Mouse (Mus musculus): ENCODE measurements around the gene Wap. TPM values are rescaled to one million over a fixed set of nuclear protein-coding genes. Genes with fewer than 3 reads are reported as not detected.

Gene Wap
- polyA plus RNA-seq, 1 experiment from 2014 or later: not detected

DNA sequence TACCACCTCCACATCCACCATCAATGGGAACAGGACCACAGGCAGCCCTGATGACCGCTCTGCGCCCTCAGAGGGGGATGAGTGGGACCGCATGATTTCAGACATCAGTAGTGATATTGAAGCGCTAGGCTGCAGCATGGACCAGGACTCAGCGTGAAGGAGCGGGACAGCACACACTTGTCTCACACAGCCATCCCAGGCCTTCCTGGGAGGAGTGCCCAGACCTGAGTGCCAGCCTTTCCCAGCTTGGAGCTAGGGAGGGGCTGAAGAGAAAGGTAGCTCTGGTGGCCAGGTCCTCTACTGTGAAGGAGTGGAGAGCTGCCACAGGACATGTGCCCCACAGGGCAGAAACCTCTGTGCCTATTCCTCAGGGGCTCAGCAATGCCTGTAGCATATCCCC, 42.2 kb downstream of the Wap start:
- no peak overlapping the region for H3K4me3 ChIP-seq (replicated peaks)
- DNase-seq: no peak
- H3K36me3 ChIP-seq: peaks cover 74% of the 10 kb centered on the region
- no peak for ATAC-seq (ENCODE audit: low read depth)
- H3K9ac ChIP-seq: peak overlapping the region; percentile 61
- H3K4me1 ChIP-seq (replicated peaks): peaks cover 100% of the 10 kb centered on the region
- no peak overlapping the region for H3K4me2 ChIP-seq
- no peaks in the 10 kb centered on the region for H3K9me3 ChIP-seq (replicated peaks)
- WGBS (ENCODE audit: insufficient replicate concordance): 98% methylated on average over 6 of the region's 6 CpGs
- peak overlapping the region; percentile 95 for H3K27ac ChIP-seq
- no peaks in the 10 kb centered on the region for H3K27me3 ChIP-seq

DNA sequence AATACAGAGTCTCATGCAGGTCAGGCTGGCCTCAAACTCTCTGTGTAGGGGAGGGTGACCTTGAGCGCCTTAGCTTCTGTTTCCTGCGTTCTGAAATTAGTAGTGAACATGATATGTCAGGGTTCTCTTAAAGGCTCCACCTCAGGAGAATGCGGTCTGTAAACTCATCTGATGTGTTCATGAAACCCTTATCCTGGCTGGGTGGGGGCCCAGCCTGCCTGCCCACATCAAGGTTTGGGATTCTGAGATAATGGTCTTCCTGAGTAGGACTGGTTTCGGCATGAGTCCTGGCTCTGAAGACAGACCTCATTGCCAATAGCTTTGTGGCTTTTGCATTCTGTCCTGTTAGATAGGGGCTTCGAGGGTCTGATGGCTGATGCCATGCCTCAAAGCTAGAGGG, 43.1 kb downstream of the Wap start:
- ATAC-seq (ENCODE audit: low read depth): peak; percentile 70
- H3K4me3 ChIP-seq (replicated peaks): peak overlapping the region; percentile 18
- no peaks in the 10 kb centered on the region for H3K27me3 ChIP-seq
- H3K9me3 ChIP-seq (replicated peaks): no peaks in the 10 kb centered on the region
- H3K36me3 ChIP-seq: peaks cover 82% of the 10 kb centered on the region
- peak; percentile 39 for DNase-seq
- peaks cover 100% of the 10 kb centered on the region for H3K4me1 ChIP-seq (replicated peaks)
- peak overlapping the region; percentile 95 for H3K27ac ChIP-seq
- 19% methylated on average over 5 of the region's 5 CpGs for WGBS (ENCODE audit: insufficient replicate concordance)
- H3K4me2 ChIP-seq: peak overlapping the region; percentile 51
- peak overlapping the region; percentile 61 for H3K9ac ChIP-seq

GRCm38 (mm10) chr11:6594845-6595244, 43.6 kb downstream of the Wap start:
- Histone ChIP-seq H3K9ac (peak overlapping the region; percentile 61), H3K4me3 (replicated peaks) (peak overlapping the region; percentile 18), H3K9me3 (replicated peaks) (no peaks in the 10 kb centered on the region), H3K27ac (peak overlapping the region; percentile 95), H3K4me2 (peak overlapping the region; percentile 51), H3K36me3 (peaks cover 87% of the 10 kb centered on the region), H3K27me3 (no peaks in the 10 kb centered on the region), H3K4me1 (replicated peaks) (peaks cover 100% of the 10 kb centered on the region)
- 66% methylated on average over 6 of the region's 6 CpGs for WGBS (ENCODE audit: insufficient replicate concordance)
- ATAC-seq (ENCODE audit: low read depth) (no peak), DNase-seq (no peak)

- no peak for ATAC-seq (ENCODE audit: low read depth)
- H3K9me3 ChIP-seq (replicated peaks): no peaks in the 10 kb centered on the region
- no peaks in the 10 kb centered on the region for H3K27me3 ChIP-seq
- no peak for DNase-seq
- peaks cover 100% of the 10 kb centered on the region for H3K4me1 ChIP-seq (replicated peaks)
- H3K4me2 ChIP-seq: no peak overlapping the region
- peaks cover 99% of the 10 kb centered on the region for H3K36me3 ChIP-seq
- H3K9ac ChIP-seq: 0 out of 2 replicates have a peak overlapping the region, but pooled peaks have one; percentile 61
- no peak overlapping the region for H3K4me3 ChIP-seq (replicated peaks)
- WGBS (ENCODE audit: insufficient replicate concordance): 75% methylated on average over 11 of the region's 11 CpGs
- H3K27ac ChIP-seq: peak overlapping the region; percentile 95
Observed at GRCm38 (mm10) chr11:6593406-6593805, 45.0 kb downstream of the Wap start.

DNA sequence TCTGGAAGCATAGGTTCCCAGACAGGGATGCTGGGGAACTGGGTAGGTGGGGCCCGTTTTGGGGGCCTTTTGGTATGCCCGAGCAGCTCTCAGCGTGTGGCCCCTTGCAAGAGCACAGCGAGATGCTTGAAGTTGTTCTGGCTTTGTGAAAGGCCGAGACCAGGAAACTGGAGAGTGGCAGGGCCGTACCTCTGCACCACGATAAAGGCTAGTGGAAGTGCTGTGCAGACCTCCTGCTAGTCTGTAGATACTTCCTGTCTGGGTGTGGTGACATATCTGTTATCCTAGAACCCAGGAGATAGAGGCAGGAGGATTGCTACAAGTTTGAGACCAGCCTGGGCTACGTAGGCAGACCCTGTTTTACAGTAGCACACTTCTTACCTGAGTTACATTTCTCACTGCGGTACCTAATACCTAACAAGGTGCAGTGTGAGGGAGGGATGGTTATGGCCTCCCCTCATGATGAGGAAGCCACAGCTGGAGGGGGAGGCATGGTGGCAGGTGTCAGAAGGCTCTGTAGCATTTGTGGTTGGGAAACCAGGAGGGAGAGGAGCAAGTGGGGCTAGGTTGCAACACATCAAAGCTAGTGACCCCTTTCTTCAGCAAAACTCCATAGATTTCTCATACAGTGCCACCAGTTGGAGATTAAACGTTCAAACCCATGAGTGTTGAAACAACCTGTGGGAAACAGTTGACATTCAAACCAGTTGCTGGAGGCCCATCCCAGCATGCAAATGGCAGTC, 47.3 kb downstream of the Wap start:
- H3K9ac ChIP-seq: peak overlapping the region; percentile 66
- peak overlapping the region; percentile 95 for H3K27ac ChIP-seq
- H3K4me2 ChIP-seq: peak overlapping the region; percentile 61
- H3K4me3 ChIP-seq (replicated peaks): 0 out of 2 replicates have a peak overlapping the region, but pooled peaks have one; percentile 18
- peaks cover 98% of the 10 kb centered on the region for H3K4me1 ChIP-seq (replicated peaks)
- 24% methylated on average over 10 of the region's 10 CpGs for WGBS (ENCODE audit: insufficient replicate concordance)
- ATAC-seq (ENCODE audit: low read depth): peak; percentile 89
- peaks cover 88% of the 10 kb centered on the region for H3K36me3 ChIP-seq
- no peaks in the 10 kb centered on the region for H3K9me3 ChIP-seq (replicated peaks)
- no peaks in the 10 kb centered on the region for H3K27me3 ChIP-seq
- DNase-seq: peak; percentile 65

DNA sequence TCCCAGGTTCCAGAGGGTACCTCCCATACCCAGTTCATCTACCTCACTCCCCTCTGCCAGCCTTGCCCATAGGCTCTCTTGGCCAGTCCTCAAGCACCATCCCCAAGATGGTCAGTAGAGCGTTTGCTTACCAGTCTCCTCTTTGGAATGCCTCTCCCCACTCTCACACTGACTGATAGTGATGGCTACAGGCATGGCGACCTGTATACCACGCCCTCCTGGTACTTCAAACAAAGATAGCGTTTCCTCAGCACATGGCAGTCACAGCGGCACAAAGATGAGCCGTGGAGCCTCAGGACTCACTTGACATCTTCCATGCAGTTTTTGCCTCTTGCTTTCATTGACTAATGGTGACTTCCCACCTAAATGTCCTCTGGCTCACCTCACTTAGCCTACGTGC, 48.6 kb downstream of the Wap start:
- 42% methylated on average over 7 of the region's 7 CpGs for WGBS (ENCODE audit: insufficient replicate concordance)
- peak overlapping the region; percentile 66 for H3K9ac ChIP-seq
- no peaks in the 10 kb centered on the region for H3K9me3 ChIP-seq (replicated peaks)
- H3K27me3 ChIP-seq: no peaks in the 10 kb centered on the region
- DNase-seq (no peak), ATAC-seq (ENCODE audit: low read depth) (peak; percentile 75)
- peak overlapping the region; percentile 61 for H3K4me2 ChIP-seq
- H3K27ac ChIP-seq: peak overlapping the region; percentile 95
- peaks cover 88% of the 10 kb centered on the region for H3K36me3 ChIP-seq
- peaks cover 97% of the 10 kb centered on the region for H3K4me1 ChIP-seq (replicated peaks)
- peak overlapping the region; percentile 21 for H3K4me3 ChIP-seq (replicated peaks)

- peak overlapping the region; percentile 95 for H3K27ac ChIP-seq
- H3K4me3 ChIP-seq (replicated peaks): no peak overlapping the region
- DNase-seq: no peak
- H3K9me3 ChIP-seq (replicated peaks): no peaks in the 10 kb centered on the region
- no peak overlapping the region for H3K4me2 ChIP-seq
- WGBS (ENCODE audit: insufficient replicate concordance): 93% methylated on average over 7 of the region's 7 CpGs
- no peak overlapping the region for H3K9ac ChIP-seq
- H3K36me3 ChIP-seq: peaks cover 82% of the 10 kb centered on the region
- peaks cover 90% of the 10 kb centered on the region for H3K4me1 ChIP-seq (replicated peaks)
- H3K27me3 ChIP-seq: no peaks in the 10 kb centered on the region
- ATAC-seq (ENCODE audit: low read depth): no peak
Observed at GRCm38 (mm10) chr11:6588295-6588694, 50.1 kb downstream of the Wap start.

DNA sequence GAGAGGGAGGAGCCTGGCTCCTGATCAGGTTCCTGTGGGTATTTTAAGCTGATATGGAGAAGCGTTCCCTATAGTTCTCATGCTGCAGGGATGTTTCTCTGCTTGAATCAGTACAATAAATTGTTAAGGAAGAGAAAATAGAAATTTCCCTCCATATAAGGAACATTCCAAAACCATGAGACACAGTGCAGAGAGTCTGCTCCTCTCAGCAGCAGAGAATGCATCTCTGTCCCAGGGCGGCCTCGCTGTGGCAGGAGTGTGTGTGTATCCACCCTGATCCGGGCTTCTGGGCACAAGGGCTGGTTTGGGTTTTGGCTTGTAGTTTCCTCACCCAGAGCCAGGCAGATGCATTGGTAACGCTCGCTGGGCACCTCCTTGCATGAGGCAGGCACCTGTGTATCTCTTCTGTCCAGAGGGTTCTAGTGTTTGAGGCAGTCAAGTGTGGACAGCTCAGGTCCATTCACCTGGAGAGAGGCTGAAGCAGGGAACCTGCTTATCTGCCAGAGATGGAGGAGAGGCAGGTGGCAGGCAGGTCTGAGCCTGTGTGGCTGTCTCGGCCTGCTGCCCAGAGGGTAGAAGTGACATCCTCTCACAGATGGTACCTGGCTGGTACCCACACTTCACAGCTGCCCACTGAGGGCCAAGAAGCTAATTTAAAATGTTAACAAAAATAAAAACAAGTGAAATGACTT, 51.0 kb downstream of the Wap start:
- Histone ChIP-seq H3K9ac (0 out of 2 replicates have a peak overlapping the region, but pooled peaks have one; percentile 6), H3K27ac (peak overlapping the region; percentile 95), H3K4me2 (no peak overlapping the region), H3K4me3 (replicated peaks) (no peak overlapping the region), H3K4me1 (replicated peaks) (peaks cover 83% of the 10 kb centered on the region), H3K36me3 (peaks cover 80% of the 10 kb centered on the region), H3K27me3 (no peaks in the 10 kb centered on the region), H3K9me3 (replicated peaks) (no peaks in the 10 kb centered on the region)
- DNase-seq (no peak), ATAC-seq (ENCODE audit: low read depth) (no peak)
- WGBS (ENCODE audit: insufficient replicate concordance): 86% methylated on average over 7 of the region's 7 CpGs

- 32% methylated on average over 3 of the region's 3 CpGs for WGBS (ENCODE audit: insufficient replicate concordance)
- Histone ChIP-seq H3K36me3 (peaks cover 74% of the 10 kb centered on the region), H3K4me3 (replicated peaks) (no peak overlapping the region), H3K27ac (peak overlapping the region; percentile 95), H3K4me2 (peak overlapping the region; percentile 19; the same call in 1 of the 2 replicates), H3K4me1 (replicated peaks) (peaks cover 76% of the 10 kb centered on the region), H3K27me3 (no peaks in the 10 kb centered on the region), H3K9ac (peak overlapping the region; percentile 42), H3K9me3 (replicated peaks) (no peaks in the 10 kb centered on the region)
- ATAC-seq (ENCODE audit: low read depth): no peak
- DNase-seq: no peak
Observed at GRCm38 (mm10) chr11:6586660-6587059, 51.8 kb downstream of the Wap start.

DNA sequence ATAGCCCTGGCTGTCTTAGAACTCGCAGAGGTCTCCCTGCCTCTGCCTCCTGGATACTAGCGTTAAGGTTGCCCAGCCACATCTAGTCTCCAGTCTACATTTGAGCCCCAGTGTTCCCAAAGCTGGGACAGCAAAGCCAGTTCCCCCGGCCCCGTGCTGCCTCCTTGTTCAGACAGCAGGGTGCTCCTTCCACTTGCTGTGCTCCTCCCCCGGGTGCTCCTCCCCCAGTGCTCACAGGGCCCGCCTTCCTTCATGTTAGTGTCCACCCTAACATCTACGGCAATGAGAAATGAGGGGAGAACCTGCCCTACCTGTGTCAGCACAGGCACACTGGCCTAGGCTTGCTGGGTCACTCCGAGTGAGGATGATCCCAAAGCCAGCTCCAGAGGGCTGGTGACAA, 52.7 kb downstream of the Wap start:
- Histone ChIP-seq H3K27me3 (no peaks in the 10 kb centered on the region), H3K9me3 (replicated peaks) (no peaks in the 10 kb centered on the region), H3K4me1 (replicated peaks) (peaks cover 67% of the 10 kb centered on the region), H3K9ac (0 out of 2 replicates have a peak overlapping the region, but pooled peaks have one; percentile 42), H3K27ac (peak overlapping the region; percentile 95), H3K4me2 (no peak overlapping the region), H3K4me3 (replicated peaks) (no peak overlapping the region), H3K36me3 (peaks cover 68% of the 10 kb centered on the region)
- DNase-seq: no peak
- 79% methylated on average over 8 of the region's 8 CpGs for WGBS (ENCODE audit: insufficient replicate concordance)
- no peak for ATAC-seq (ENCODE audit: low read depth)
